Mouse (Mus musculus) embryo, embryonic 9.5 days (tissue): Measurements from ENCODE around the gene Ugt3a1.
"Not testable (repeated sequence)": the region's sequence is repeated elsewhere in the genome, so short reads cannot be mapped to it uniquely, and the experiment has no call there.

Experiments
- DNase-seq: peaks from one replicate; pipeline ENCODE4 v3.0.0-alpha.2; 2017; ENCODE audit errors: extremely low spot score

Gene Ugt3a1

DNA sequence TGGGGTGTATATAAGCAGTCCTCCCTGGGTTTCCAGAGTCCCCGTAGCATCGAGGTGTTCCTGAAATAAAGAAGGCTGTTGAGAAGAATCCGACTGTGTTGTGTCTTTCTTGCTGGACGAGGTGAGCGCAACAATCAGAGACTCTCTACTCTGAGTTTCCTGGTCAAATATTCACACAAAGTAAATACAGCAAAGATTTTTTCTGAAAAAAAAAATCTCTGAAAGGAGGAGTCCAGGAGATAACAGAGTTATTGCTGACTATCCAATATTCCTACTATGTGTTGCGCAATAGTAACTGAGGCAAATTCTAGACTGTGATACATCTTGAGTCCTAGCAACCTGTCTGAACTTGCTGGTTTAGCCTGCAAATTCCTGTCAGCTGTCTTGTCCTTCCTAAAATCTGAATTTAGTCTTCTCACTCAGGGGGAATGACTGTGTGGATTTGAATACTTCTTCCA is at the start of gene Ugt3a1:
Gene Ugt3a1, plus strand, starts transcription at position 51 of the 458 bp plus-strand sequence.
- DNase-seq = no peak

DNA sequence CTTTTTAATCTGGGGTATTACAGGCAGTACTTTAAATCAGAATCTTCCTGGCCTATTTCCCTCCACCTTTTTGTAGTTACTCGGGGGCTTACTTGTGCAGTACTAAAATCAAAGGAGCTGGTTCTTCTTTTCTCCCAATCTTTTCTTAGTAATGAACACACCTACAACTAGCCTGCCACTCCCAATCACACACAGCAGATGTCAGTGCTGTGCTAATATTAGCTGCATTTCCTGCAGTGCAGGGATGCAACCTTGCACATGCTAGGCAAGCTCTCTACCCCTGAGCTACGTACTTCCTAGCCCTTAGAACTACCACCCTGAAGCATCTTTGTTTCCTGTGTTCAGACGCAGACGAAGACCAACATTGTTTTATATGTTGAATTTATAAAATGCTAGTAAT is 45.8 kb upstream of the Ugt3a1 start:
- not testable (repeated sequence) for DNase-seq

DNA sequence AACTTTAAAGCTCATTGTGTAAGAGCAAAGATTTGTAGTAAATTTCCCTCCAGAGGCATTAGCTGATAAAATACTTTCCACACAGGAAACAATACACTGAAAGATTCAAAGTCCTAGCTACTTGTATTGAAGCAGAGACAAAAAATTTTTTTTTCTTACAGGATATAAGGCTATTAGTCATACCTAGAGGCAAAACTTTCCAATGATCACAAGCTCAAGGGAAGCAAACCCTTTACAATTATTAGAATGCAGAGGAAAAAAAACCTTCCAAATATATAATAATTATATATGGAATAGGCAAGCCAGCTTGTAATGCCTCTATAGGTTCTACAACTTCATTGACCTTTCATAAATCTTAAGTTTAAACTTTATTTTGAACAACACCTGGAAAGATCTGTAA is 30.3 kb upstream of the Ugt3a1 start:
- no peak for DNase-seq

DNA sequence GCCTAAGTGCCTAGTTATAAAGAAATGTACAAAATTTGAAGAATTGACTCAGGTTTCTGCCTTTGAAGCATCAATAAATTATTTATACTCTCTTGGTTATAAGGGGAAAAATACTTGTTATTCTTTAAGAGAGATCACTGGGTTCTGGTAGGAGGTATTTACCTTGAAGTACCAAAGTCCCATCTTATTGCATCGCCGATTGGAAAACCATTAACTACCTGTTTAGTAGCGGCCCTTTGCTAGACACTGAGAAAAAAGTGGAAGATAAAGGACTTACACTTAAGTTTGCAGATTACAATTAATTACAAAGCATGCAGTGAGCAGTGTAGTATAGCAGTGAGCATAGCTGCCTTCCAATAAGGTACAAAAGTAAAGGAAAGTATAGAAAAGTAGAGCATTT is 23.8 kb upstream of the Ugt3a1 start:
- no peak for DNase-seq

DNA sequence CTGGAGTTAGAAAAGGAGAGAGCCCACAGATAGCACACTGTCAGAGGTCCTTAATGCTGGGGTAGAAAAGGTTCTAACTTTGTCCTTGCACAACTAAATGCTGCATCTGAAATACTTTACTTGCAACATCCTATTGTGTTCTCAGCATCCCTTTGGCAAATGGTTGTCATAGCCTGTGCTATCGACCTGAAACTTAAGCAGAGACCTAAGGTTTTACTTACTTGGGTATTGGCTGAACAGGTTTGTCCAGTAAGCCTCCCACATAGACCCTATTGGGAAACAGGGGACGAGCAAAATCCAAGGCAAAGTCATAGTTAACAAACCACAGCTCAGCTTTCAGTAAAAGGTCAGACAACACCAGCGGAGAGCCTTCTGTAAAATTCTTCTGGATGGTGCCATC is 16.1 kb upstream of the Ugt3a1 start:
- DNase-seq = no peak

DNA sequence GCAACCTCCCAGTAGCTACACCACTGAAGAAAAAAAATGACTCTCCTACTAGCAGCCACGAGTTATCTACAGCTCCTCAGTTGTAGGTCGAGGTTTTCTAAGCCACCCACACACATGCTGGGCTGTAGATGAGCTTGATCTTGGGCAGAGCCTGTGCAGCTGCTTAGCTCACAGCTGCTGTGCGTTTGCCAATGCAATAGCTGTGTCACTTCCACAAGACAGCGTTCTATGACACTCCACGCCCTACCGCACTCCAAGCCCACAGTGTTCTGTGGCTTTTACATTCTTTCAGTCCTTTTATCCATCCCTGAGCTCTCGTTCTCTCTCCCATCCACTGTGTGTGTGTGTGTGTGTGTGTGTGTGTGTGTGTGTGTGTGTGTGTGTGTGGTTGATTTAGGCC is 4.8 kb upstream of the Ugt3a1 start:
- no peak for DNase-seq

DNA sequence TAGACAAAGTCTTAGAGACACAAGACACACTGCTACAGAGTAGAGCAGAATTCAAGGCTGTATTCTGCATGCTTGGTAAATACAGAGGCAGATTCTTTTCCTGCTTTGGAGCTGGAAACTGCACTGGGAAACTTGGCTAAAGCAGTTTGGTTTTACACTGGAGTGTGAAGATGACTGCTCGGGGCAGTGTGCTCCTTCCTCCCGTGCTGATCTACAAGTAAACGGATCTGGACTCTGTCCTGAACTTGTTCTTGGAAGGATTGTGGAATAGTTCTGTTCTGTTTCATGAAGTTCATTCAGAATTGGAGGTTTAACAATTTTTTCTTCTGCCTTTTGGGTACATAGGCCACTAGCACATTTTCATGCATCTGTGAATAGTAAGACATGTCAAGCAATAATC is 2.3 kb downstream of the Ugt3a1 start:
- no peak for DNase-seq

DNA sequence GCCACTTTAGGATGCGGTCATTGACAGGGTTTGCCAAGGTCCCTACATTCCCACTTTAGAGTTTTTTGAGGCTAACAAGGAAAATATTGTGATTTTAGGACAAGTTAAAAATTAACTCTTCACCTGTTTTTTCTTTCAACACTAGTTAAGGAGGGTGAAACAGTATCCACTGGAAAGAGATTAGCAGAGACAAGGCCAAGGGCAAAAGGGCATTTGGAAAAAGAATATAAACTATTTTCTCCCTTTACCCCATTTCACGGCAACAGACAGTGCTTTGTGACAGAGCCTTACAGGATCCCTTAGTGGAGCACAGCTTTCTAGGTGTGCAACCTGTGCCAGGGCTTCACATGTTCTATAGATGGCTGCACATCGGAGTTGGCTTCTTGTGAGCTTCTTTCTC is 2.9 kb downstream of the Ugt3a1 start:
- no peak for DNase-seq

DNA sequence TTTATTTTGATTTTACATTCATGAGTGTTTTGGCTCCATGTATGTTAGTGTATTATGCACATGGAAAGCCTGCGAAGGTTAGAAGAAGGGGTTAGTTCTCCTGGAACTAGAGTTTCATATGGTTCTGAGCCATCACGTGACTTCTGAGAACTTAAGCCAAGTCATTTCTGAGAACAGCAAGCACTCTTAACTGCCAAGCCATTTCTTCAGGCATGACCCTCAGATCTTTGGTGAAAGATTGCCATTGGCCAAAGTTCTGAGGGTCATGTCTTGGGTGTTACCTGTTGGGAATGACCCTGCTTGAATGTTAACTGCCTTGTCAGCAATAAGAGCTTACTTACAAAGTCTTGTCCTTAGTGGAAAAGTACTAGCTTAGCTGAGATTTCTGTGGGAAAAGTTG is 6.5 kb downstream of the Ugt3a1 start:
- DNase-seq = no peak

DNA sequence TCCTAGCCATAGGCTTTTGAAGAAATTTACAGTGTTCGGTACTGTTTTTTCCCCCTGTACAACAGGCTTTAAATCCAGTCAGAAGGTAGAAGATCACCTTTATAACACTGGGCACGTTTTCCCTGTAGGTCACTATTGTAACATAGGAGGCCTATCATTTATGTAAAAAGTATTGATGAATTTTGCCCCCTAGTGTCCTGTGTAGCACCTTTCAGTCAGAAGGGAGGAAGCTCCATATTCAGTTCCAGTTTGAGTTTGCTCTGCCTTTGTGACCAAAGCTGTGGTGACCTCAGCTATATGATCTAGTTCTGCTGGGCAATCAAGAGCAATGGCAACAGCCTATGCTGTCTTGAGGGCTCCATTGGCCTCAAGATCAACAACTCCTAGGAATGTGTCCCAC is 13.0 kb downstream of the Ugt3a1 start:
- no peak for DNase-seq

DNA sequence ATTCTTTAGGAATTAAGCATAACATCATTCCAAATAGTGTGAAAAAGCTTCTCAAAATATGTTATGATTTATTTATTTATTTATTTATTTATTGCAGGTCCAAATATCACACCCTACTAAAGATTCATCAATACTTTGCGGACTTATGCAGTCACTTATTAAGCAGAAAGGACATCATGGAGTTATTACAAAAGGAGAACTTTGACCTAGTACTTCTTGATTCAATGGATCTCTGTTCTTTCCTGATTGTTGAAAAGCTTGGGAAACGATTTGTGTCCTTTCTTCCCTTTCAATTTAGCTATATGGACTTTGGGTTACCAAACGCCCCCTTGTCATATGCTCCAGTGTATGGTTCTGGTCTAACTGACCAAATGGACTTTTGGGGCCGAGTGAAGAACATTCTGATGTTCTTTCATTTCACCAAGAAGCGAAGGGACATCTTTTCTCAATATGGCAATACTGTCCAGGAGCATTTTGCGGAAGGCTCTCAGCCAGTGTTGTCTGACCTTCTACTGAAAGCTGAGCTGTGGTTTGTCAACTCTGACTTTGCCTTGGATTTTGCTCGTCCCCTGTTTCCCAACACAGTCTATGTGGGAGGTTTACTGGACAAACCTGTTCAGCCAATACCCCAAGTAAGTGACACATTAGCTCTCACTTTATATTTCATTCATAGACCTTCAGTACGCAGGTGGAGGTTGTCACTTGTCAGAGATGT is 29.4 kb downstream of the Ugt3a1 start:
- DNase-seq = no peak

DNA sequence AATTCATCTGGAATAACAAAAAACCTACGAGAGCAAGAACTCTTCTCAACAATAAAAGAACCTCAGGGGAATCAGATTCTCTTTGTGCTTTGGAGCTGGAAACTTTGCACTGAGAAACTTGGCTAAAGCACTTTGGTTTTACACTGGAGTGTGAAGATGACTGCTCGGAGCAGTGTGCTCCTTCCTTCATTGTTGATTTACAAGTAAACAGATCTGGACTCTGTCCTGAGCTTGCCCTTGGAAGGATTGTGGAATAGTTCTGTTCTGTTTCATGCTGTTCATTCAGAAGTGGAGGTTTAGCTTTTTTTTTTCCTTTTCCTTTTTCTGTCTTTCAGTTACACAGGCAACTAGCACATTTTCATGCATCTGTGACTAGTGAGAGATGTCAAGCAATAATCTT is 57.9 kb downstream of the Ugt3a1 start:
- no peak for DNase-seq

DNA sequence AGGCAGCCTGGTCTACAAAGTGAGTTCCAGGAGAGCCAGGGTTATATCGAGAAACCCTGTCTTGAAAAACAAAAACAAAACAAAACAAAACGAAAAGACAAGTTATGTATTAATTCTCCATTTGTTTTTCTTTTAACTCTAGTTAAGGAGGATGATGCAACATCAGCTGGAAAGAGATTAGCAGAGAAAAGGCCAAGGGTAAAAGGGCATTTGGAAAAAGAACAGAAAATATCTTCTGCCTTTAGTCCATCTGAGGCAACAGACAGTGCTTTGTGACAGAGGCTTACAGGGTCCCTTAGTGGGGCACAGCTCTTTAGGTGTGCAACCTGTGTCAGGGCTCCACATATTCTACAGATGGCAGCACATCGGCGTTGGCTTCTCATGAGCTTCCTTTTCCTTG is 58.7 kb downstream of the Ugt3a1 start, which contains the start of gene Ugt3a2:
Gene Ugt3a2, plus strand, starts transcription at position 210 of the 400 bp plus-strand sequence.
- DNase-seq = no peak

DNA sequence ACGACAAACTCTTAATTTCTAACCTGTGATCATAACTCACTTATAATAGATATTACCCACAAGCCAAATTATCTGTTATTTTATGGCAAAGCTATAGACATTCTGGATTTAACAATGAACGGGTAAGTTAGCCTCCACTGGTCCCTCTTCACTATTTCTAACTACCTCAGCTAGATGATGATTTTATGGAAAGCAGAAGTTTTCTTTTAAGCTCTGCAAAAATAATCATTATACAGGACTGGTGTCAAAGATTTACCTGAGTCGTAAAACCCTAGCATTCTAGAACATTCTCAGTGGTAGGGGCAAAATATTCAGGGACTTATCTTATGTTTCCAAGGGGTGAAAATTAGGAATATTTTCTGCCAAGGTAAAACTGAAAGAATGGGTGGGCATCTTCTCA is 59.9 kb downstream of the Ugt3a1 start:
- no peak for DNase-seq

DNA sequence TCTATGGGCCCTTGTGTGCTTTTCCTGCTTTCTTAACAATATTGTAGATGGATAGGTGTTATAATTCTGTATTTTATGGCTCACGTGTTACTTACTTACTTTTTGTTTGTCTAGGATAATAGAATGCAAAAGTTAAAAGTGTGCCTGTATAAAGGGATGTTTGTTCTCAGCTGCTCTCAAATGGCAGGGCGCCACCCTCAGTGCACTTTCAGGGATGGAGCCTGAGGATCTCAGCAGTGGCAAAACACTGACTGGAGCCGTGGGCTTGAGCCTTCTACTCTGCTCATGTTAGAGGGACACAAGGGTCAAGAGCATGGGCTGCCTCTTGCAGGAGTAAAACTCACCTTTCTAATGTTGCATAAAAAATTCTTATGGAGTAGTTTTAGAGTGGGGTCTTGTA is 60.3 kb downstream of the Ugt3a1 start:
- DNase-seq = no peak

DNA sequence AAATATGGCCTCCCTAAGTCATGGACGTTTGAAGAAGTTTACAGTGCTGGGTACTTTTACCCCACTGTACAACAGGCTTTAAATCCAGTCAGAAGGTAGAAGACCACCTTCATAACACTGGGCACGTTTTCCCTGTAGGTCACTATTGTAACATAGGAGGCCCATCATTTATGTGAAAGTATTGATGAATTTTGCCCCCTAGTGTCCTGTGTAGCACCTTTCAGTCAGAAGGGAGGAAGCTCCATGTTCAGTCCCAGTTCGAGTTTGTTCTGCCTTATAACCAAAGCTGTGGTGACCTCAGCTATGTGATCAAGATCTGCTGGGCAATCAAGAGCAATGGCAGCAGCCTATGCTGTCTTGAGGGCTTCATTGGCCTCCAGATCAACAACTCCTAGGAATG is 72.1 kb downstream of the Ugt3a1 start:
- DNase-seq = no peak

DNA sequence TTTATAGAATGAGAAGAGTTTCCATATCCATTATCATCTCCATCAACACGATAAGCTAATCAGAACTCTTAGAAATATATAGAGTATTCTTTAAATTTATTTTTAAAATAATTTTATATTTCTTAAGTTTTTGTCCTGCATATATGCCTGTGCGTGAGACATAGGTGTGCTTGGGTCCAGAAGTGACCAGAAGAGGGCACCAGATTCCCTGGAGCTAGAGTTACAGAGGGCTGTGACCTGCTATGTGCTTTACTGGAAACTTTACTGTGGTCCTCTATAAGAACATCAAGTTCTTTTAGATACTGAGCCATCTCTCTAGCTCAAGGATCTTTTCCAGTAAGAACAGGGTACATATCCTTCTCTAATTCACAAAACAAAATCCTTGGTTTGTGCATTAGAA is 86.1 kb downstream of the Ugt3a1 start:
- DNase-seq = no peak
